Mouse (Mus musculus) megakaryocyte, embryonic 14.5 days (primary cell): ENCODE data around the gene Pde4dip.

Source experiments
- FLI1 ChIP-seq: IDR thresholded peaks from 2 replicates; pipeline ENCODE4 v1.6.1; 2012; ENCODE audit warnings: low read length, inconsistent platforms, mixed read lengths
- GATA1 ChIP-seq: IDR thresholded peaks from 3 replicates; pipeline ENCODE4 v1.6.1; 2012; ENCODE audit warnings: mixed read lengths, low read length, inconsistent platforms, borderline replicate concordance

DNA sequence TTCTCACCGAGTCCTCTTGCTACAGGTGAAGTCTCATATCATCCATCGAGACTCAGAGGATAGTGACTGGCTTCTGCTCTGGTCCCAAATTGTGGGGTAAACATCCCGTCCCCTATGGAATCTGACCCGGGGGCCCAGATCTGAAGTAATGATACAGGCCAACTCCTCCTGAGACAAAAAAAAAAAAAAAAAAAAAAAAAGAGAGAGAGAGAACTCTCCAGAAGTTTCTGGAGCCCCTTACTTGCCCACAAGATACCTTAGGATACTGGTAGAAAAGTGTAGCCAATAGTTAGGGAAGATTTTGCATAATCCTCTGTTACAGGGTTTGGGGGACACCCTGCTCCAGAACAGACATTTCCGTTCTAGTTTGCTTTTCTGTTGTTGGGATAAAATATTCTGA lies 205.9 kb downstream of the Pde4dip start:
- TF ChIP-seq GATA1 (no peak), FLI1 (no peak)
